Mouse (Mus musculus) small intestine, adult 2 months (tissue): ENCODE measurements around the gene Vav1. TPM values are rescaled to one million over a fixed set of nuclear protein-coding genes. Genes with fewer than 3 reads are reported as not detected.
"Not testable (repeated sequence)": the region's sequence is repeated elsewhere in the genome, so short reads cannot be mapped to it uniquely, and the experiment has no call there.

ENCODE experiments used
- H3K27ac ChIP-seq: fragments of 200-500 bp; 2 replicates; pipeline ENCODE4 v1.5.1; 2012; ENCODE audit warnings: low read depth, low read length, control low read depth, inconsistent platforms; ENCODE audit not compliant: insufficient read depth
- H3K27me3 ChIP-seq: fragments of 200-500 bp; 2 replicates; pipeline ENCODE4 v1.6.1; 2012; ENCODE audit warnings: mild to moderate bottlenecking, moderate library complexity, low read length, inconsistent platforms; ENCODE audit not compliant: control insufficient read depth, insufficient read depth
- H3K36me3 ChIP-seq: fragments of 200-500 bp; 2 replicates; pipeline ENCODE4 v1.6.1; 2012; ENCODE audit warnings: mild to moderate bottlenecking, low read length, control low read depth, inconsistent platforms; ENCODE audit not compliant: control insufficient read depth, insufficient read depth
- H3K4me1 ChIP-seq: fragments of 200-500 bp; 2 replicates; pipeline ENCODE4 v1.6.1; 2012; ENCODE audit warnings: low read length, inconsistent platforms, mixed read lengths; ENCODE audit not compliant: control insufficient read depth, insufficient read depth, insufficient read length
- H3K4me3 ChIP-seq: fragments of 200-500 bp; 2 replicates; pipeline ENCODE4 v1.5.1; 2012; ENCODE audit warnings: low read depth, mild to moderate bottlenecking, control low read depth, inconsistent platforms, low read length, moderate library complexity
- CTCF ChIP-seq: fragments of 200-500 bp; IDR thresholded peaks from 2 replicates; pipeline ENCODE4 v1.5.1; 2012; ENCODE audit warnings: low read depth, mild to moderate bottlenecking, control low read depth, inconsistent platforms, low read length, moderate library complexity, mixed read lengths; ENCODE audit not compliant: insufficient replicate concordance, insufficient read length; ENCODE audit errors: extremely low read depth
- POLR2A ChIP-seq: fragments of 200-500 bp; IDR thresholded peaks from 2 replicates; pipeline ENCODE4 v1.6.1; 2012; ENCODE audit warnings: low read depth, mild to moderate bottlenecking, control low read depth, inconsistent platforms, low read length, moderate library complexity
- WGBS: fragments of 180-500 bp; shearing (Covaris S2); methylation state at CpG from one replicate; pipeline ENCODE4 v1.1.7; 2018; 5-methylcytosine and 5-hydroxymethylcytosine counted together
- polyA plus RNA-seq: library from polyadenylated mRNA; depleted of rRNA; stranded (reverse); fragments of >200 nt; gene quantifications from 2 replicates; pipeline ENCODE4 v1.2.3, GENCODE M21; 2012

Vav1 gene
- polyA plus RNA-seq, 1 experiment = 6.1 TPM

GRCm38 (mm10) chr17:57328944-57329343 is 50.0 kb downstream of the Vav1 start:
- H3K4me1 ChIP-seq = peaks cover 5% of the 10 kb centered on the region; the same call in 1 of the 2 replicates
- TF ChIP-seq POLR2A (no peak), CTCF (no peak)
- 31% methylated on average over 6 of the region's 6 CpGs for WGBS
- 0 out of 2 replicates have a peak, but pooled peaks cover 3% of the 10 kb centered on the region for H3K36me3 ChIP-seq
- H3K27me3 ChIP-seq = no peaks in the 10 kb centered on the region
- H3K27ac ChIP-seq = no peak overlapping the region
- H3K4me3 ChIP-seq = no peak overlapping the region

GRCm38 (mm10) chr17:57330993-57331392 is 52.1 kb downstream of the Vav1 start:
- TF ChIP-seq CTCF = no peak
- no peak for TF ChIP-seq POLR2A
- no peak overlapping the region for H3K27ac ChIP-seq
- 59% methylated on average over 8 of the region's 8 CpGs for WGBS
- no peaks in the 10 kb centered on the region for H3K27me3 ChIP-seq
- H3K36me3 ChIP-seq = no peaks in the 10 kb centered on the region
- H3K4me3 ChIP-seq = no peak overlapping the region
- H3K4me1 ChIP-seq = peaks cover 5% of the 10 kb centered on the region; the same call in 1 of the 2 replicates

GRCm38 (mm10) chr17:57332241-57332640 is 53.3 kb downstream of the Vav1 start:
- Histone ChIP-seq H3K27ac (no peak overlapping the region), H3K4me1 (peaks cover 5% of the 10 kb centered on the region; the same call in 1 of the 2 replicates), H3K4me3 (no peak overlapping the region), H3K27me3 (no peaks in the 10 kb centered on the region), H3K36me3 (no peaks in the 10 kb centered on the region)
- TF ChIP-seq CTCF = no peak
- TF ChIP-seq POLR2A = no peak
- 65% methylated on average over 4 of the region's 4 CpGs for WGBS

- WGBS = 68% methylated on average over 9 of the region's 9 CpGs
- Histone ChIP-seq H3K27me3 (no peaks in the 10 kb centered on the region), H3K27ac (no peak overlapping the region), H3K4me1 (0 out of 2 replicates have a peak, but pooled peaks cover 2% of the 10 kb centered on the region), H3K4me3 (no peak overlapping the region), H3K36me3 (no peaks in the 10 kb centered on the region)
- TF ChIP-seq CTCF (no peak), POLR2A (no peak)
These were observed 55.3 kb downstream of the Vav1 start for GRCm38 (mm10) chr17:57334001-57334760.

GRCm38 (mm10) chr17:57334761-57335150 is 55.9 kb downstream of the Vav1 start:
- no peaks in the 10 kb centered on the region for H3K27me3 ChIP-seq
- 0 out of 2 replicates have a peak, but pooled peaks cover 2% of the 10 kb centered on the region for H3K4me1 ChIP-seq
- no peaks in the 10 kb centered on the region for H3K36me3 ChIP-seq
- H3K27ac ChIP-seq = no peak overlapping the region
- no peak overlapping the region for H3K4me3 ChIP-seq
- TF ChIP-seq CTCF (peak; percentile 84), POLR2A (no peak)
- WGBS = 6% methylated on average over 16 of the region's 16 CpGs

- not testable (repeated sequence) for H3K4me3 ChIP-seq, H3K4me1 ChIP-seq, H3K27ac ChIP-seq, H3K36me3 ChIP-seq, H3K27me3 ChIP-seq
- 62% methylated on average over 9 of the region's 9 CpGs for WGBS
These were observed 56.3 kb downstream of the Vav1 start for GRCm38 (mm10) chr17:57335194-57335593.

GRCm38 (mm10) chr17:57335673-57336303 is 56.9 kb downstream of the Vav1 start:
- Histone ChIP-seq H3K27ac (no peak overlapping the region), H3K4me1 (0 out of 2 replicates have a peak, but pooled peaks cover 2% of the 10 kb centered on the region), H3K4me3 (no peak overlapping the region), H3K36me3 (no peaks in the 10 kb centered on the region), H3K27me3 (no peaks in the 10 kb centered on the region)
- TF ChIP-seq POLR2A (no peak), CTCF (peak; percentile 95; the same call in 1 of the 2 replicates)
- WGBS = 9% methylated on average over 11 of the region's 11 CpGs
